Mouse (Mus musculus): ENCODE measurements at regions not wholly inside any gene's neighbourhood (a gene's known extent, or its start where the extent isn't known, plus 50 kb on each side); places are given as distances from the start of the nearest gene placed in this dataset.
"Not testable (repeated sequence)": the region's sequence is repeated elsewhere in the genome, so short reads cannot be mapped to it uniquely, and the experiment has no call there.

DNA sequence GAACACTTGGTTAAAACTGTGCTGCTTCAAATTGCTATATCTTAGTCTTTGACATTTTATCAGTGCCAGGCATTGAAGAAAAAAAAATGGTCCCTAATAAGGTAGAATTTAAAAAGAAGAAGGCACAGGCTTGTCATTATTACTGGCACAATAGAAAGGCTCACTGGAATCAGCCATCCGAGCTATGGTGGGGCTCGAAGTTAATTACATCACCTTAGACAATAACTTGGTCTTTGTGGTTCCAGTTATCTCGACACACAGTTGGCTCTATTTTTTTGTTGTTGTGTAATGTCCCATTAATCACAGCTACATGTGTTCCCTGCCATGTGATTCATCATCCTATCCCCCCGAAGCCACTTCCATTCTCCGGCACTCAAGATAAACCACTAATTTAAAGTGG is 825.1 kb downstream of the Rab28 start:
- peak; percentile 23 for DNase-seq

DNA sequence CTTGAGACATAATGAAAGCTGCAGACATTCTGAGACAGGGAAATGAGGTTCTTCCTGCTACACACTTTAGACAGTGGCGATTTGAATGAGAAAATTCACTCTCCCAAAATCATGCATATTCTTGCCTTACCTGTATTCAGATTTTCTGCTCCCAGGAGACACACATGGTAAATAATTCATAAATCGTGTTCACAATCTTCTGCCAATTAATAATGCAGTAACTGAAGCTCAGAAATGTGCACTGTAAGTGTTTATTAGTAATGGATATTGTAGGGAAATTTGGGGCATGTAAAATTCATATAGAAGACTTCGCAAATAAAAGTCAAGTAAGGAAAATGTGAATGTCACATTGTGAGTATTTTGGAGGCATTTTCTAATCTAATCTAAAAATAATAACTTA is 830.2 kb downstream of the Rab28 start:
- peak; percentile 9 for DNase-seq

DNA sequence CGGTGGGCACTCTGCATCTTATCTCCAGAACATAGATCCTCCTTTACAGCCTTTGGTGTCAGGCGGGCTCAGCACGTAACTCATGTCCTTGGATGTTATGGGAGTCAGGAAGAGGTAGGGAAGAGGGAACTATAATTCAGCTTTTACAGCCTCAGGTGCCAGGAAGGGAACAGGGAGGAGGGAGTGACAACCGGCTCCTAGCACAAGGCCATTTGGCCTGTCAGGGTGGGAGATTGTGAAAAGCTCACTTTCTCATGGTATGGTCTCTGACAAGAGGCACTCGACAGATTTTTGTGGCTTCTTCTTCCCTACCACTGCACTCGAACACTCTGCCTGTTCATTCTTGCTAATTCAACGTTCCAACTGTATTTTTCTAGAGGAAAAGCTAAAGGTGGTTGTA is 845.6 kb downstream of the Rab28 start:
- DNase-seq: not testable (repeated sequence)

All from retina, postnatal 1 day (tissue).